Mouse (Mus musculus) thymus, postnatal 14 days (tissue): ENCODE data around the gene Olfr606.
"Not testable (repeated sequence)": the region's sequence is repeated elsewhere in the genome, so short reads cannot be mapped to it uniquely, and the experiment has no call there.

ENCODE experiments used
- DNase-seq: peaks from one replicate; pipeline ENCODE4 v3.0.0; 2021

The Olfr606 gene

DNA sequence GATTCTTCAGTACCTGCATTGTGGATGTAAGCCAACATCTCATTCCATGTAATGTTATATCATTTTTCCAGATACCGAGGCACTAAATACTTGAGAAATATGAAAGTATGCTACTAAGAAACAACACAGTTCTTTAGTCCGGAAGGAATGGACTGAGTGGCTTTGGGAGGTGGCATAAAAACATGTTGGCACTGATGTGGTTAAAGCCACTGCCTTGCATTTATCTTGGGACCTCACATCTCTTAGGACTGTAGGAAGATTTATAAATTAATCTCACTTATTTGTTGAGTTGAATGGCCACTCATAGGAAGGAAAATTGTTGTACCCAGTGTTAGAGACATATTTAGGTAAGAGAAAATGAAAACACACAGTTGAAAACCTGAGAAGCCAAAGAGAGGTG lies at the start of gene Olfr606:
TSS of gene Olfr606 (plus strand) at position 301 of the 400 bp plus-strand sequence.
- no peak for DNase-seq

DNA sequence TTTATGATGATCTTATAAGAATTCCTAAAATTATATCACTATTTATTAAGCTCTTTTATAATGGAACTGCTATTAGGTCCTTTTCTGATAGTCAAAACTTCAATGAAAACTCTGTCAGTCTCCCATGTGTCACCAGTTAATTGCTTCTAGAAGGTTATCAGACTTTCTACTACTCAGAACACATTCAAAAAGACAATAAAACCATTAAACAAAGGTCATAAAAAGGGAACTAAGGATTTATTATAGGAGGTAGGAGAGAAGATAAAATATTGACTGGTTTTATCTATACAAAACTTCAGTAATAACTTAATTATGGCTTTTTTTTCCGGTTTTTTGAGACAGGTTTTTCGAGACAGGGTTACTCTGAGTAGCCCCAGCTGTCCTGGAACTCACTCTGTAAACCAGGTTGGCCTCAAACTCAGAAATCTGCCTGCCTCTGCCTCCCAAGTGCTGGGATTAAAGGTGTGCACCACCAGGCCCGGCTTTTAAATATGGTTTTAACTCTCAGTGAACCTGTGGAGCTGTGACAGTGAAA lies 42.3 kb upstream of the Olfr606 start:
- not testable (repeated sequence) for DNase-seq

DNA sequence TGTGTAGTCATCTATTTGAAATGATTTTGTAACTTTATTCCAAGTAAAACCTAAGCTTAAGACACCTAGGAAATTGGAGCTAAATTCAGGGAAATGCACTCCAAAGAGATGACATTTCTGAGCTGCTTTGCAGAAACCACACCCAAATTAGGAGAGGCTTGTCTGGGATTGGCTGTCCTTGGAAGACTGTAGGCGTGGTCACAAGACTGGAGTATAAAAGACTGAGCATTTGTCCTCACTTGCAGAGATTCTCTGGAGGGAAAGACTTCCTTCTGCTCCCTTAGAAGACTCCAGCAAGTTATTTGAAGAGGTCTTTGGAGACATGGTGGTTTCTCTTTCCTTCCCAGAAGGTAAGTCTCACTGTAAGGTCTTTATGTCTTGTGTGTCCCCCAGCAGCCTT lies 34.1 kb upstream of the Olfr606 start, which contains the start of gene Usp17lc:
TSS of gene Usp17lc (plus strand) at position 301 of the 400 bp plus-strand sequence.
- DNase-seq, result not testable (repeated sequence)

DNA sequence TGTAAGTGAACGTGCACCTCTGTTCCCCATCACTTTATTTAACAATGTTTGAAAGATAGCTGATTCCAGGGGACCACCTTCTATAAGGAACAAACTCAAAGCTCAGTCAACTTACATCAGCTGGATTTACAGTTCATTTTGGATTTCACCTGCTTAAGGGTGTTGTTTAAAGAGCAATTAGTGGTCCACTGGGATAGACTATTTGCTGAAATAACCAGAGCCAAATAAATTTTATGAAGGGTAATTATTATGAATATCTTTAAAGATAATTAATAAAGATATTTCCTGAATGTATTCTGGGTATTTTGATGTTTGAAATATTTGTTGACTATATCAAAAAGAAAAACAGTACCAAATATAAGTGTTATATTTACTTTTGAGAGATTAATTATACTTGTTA lies 3.5 kb upstream of the Olfr606 start, which contains the start of gene Olfr605:
TSS of gene Olfr605 (minus strand) at position 101 of the 400 bp plus-strand sequence.
- no peak for DNase-seq

DNA sequence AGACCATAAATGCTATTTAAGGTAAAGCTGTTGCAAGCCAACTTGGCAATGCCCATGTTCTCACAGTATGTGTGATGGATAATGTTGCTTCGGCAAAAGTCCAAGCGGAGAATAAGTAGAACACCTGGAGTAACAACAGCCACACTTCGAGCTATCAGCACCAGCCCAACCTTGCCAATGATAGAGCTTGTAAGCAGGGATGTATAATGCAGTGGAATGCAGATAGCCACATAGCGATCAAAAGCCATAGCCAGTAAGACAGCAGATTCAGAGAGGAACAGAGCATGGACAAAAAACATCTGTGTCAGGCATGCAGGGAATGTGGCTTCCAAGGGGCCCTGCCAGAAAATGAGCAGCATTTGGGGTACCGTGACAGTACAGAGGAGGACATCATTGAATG lies 11.7 kb downstream of the Olfr606 start:
- no peak for DNase-seq

DNA sequence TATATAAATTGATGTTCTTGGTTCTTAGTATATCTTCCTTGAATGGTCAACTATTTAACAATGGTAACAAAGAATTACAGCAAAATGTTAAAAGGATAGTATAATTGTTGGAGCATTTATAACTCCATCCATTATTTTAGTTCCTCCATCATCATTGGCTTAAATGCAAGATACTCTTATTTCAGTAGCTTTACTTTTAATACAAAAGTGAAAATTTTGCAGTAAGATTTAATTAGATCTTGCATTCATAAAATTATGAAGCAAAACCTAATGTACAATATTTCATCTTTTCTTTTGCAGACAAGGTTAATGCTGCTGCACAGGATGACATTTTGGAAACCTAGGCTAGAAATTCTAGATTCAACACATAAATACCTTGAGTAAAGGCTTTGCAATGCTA lies 20.7 kb downstream of the Olfr606 start, which contains the start of gene Olfr608:
TSS of gene Olfr608 (plus strand) at position 301 of the 400 bp plus-strand sequence.
- no peak for DNase-seq

DNA sequence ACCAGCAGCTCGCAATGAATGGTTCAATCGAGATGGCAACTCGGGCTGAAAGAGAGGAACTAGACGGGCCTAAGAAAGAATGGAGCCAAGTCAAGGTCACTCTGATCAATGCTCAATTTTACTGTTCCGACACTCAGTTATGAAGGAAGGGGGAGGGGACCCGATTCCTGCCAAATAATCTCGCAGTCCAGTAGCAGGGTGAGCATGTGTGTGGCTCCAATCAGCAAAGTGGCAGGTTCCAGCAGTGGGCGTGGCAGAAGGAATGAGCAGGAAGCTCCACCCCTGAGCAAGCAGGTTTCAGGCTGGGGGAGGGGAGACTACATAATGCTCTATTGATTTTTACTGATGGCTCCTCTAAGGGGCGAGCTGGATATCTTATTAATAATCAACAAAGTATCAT lies 28.3 kb downstream of the Olfr606 start:
- DNase-seq, result not testable (repeated sequence)

DNA sequence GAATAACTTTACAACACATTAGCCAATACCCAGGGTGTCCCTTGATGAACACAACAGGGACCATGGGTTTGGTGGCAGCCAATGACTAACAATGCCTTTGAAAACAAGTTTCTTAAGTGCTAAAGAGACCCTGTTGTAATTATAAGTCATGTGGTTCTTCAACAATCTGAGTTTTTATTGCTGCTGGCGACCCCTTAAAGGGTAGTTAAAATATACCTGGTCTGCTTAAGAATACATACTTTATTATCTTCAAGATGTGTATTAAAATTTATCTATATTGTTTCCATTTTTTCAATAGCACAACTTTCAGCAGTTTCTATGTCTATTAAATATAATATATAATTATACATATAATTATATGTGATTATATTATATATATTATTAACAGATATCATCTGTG lies 49.1 kb downstream of the Olfr606 start, which contains the start of gene Olfr609:
TSS of gene Olfr609 (minus strand) at position 101 of the 400 bp plus-strand sequence.
- no peak for DNase-seq
